Mouse (Mus musculus): Measurements from ENCODE around the gene AC129217.1.

AC129217.1 gene

GRCm38 (mm10) chr19:8829660-8830059 is at the start of gene AC129217.1:
AC129217.1 (plus strand) TSS chr19:8829773.
- no peak for DNase-seq (ENCODE audit: low spot score in 2 of 2)

DNA sequence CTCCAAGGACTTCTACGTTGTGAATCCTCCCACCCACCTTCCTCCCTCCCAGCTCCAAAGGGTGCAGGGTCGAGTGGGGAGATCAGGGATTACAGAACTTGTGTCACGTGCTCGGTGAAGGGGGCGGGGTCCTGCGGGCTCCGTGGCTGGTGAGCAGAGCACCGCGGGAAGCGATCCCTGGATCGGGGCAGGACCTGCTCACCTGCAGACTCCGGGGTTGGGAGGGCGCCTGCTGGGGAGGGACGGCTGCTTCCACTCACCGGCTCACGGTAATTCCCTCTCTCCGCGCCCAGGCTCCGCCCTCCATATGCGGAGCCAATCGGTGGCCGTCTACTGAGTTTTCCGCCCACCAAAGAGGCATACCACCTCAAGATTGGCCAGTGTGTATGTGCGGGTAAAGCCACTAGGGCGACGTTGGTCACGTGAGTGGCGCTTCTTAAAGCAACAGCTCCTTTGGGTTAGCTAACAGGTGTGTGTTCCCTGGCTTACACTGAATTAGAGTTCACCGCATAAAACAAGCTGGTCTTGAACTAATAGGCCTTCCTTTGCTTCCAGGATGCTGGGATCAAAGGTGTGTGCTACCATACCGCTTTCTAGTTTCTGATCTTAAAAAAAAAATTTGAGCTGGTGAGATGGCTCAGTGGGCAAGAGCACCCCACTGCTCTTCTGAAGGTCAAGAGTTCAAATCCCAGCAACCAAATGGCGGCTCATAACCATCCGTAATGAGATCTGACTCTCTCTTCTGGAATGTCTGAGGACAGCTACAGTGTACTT is 43.4 kb upstream of the AC129217.1 start, which contains the start of gene Taf6l:
TSS of gene Taf6l (minus strand) at position 410 of the 774 bp plus-strand sequence.
- DNase-seq (ENCODE audit: low spot score in 2 of 2), result peak; percentile 91 to 96

- DNase-seq (ENCODE audit: low spot score in 2 of 2), result no peak
Measured at GRCm38 (mm10) chr19:8788521-8788920, 41.1 kb upstream of the AC129217.1 start.

- peak in 1 of 2 experiments; percentile 52 for DNase-seq (ENCODE audit: low spot score in 2 of 2)
Measured at GRCm38 (mm10) chr19:8789171-8789570, 40.4 kb upstream of the AC129217.1 start.

GRCm38 (mm10) chr19:8790171-8790570 is 39.4 kb upstream of the AC129217.1 start:
- no peak for DNase-seq (ENCODE audit: low spot score in 2 of 2)

- peak; percentile 85 to 92 for DNase-seq (ENCODE audit: low spot score in 2 of 2)
Measured at GRCm38 (mm10) chr19:8798264-8798946, 31.2 kb upstream of the AC129217.1 start, which contains the start of gene Polr2g. Polr2g (minus strand) TSS chr19:8798577.

DNA sequence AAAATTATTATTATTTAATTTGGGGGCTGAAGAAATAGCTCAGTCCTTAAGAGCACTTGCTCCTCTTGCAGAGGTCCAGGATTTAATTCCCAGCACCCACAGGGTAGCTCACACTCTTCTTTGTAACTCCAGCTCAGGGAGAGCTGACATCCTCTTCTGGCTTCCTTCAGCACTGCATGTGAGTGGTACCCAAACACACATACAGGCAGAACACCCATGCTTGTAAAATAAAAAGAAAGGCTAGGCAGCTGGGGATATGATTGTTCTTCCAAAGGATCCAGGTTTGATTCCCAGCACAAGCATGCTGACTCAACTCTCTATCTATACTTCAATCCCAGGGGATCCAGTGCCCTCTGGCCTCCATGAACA is 30.6 kb upstream of the AC129217.1 start:
- no peak for DNase-seq (ENCODE audit: low spot score in 2 of 2)

GRCm38 (mm10) chr19:8802130-8802821 is 27.3 kb upstream of the AC129217.1 start, which contains the start of gene Zbtb3:
Zbtb3 (plus strand) TSS chr19:8802555.
- DNase-seq (ENCODE audit: low spot score in 2 of 2), result peak; percentile 97 to 98

GRCm38 (mm10) chr19:8803204-8803780 is 26.3 kb upstream of the AC129217.1 start:
- no peak for DNase-seq (ENCODE audit: low spot score in 2 of 2)

GRCm38 (mm10) chr19:8803879-8804660 is 25.5 kb upstream of the AC129217.1 start:
- DNase-seq (ENCODE audit: low spot score in 2 of 2), result no peak

- DNase-seq (ENCODE audit: low spot score in 2 of 2), result no peak
Measured at GRCm38 (mm10) chr19:8806810-8807209, 22.8 kb upstream of the AC129217.1 start.

- no peak for DNase-seq (ENCODE audit: low spot score in 2 of 2)
Measured at GRCm38 (mm10) chr19:8815812-8816211, 13.8 kb upstream of the AC129217.1 start.

DNA sequence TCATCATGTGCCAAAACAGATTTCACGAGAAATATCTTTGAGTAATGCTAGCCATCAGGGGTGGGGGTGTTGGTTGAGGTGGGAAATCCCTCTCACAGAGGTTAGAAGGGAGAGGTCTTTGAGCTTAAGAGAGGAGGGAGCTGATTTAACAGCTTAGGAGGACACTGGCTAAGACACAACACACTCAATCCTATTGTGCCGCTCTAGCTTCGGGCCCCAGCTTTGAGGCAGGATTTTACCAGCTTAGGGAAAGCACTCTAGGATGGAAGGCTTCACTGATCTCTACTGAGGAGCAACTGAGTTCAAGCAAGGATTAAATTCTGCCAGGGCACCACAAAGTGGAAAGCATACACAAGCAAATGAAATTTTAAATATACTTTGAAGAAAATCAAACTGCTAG is 12.6 kb upstream of the AC129217.1 start:
- DNase-seq (ENCODE audit: low spot score in 2 of 2), result no peak

DNA sequence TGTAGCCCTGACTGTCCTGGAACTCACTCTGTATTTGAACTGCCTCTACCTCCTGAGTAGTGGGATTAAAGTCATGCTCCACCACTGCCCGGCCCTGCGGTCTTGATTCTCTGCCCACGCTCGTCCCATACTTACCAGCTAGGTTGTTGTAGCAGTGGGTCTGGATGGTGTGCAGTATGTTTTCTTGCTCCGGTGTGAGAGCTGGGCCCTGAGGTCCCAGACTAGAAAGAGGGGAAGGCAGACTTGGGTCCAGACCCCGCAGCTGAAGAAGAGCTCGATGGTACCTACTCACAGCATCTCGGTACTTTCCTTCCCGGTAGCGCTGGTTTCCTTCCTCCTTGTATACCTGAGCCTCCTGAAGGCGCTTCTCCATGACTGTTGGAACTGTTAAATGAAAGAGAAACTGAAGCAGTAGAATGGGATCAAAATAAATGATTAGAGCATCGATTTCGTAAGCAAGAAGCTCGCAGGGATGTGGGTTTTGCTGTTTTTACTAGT is 11.2 kb upstream of the AC129217.1 start:
- no peak for DNase-seq (ENCODE audit: low spot score in 2 of 2)

DNA sequence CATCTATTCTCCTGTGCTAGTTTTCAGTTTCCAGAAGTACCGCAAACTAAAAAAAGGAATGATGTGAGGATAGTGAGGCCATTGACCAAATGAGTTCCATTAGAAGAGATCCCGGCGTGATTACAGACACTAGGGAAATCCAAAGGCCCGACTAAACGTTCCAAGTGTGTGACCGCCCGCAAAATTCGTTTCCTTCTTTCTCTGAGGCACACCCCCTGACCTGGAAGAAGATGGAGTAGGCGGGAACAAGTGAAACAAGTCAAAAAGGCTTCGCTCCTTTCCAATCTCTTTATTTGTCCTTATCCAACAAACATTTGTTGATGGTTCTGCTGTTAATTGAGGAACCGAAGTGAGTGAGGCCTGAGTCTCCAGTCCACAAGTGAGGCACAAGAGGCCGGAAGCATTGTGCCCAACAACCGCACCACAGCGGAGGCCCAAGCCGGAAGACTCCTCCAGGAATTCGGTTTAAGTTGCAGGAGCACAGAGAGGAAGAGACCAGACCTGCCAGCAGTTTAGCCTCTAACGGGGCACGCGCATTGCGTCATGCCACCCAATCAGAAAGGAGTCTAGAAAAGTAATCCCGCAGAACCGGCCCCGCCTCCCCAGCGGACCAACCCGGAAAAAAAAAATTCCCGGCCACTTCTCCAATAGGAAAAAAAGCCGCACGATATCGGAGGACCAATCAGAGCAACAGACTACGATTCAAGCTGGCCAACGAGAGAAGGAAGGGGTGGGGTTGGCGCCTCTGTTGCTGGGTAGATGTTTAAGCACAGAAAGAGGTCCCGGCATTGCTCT is 10.6 kb upstream of the AC129217.1 start, which contains the start of gene Ttc9c:
TSS of gene Ttc9c (minus strand) at position 533 of the 795 bp plus-strand sequence.
- DNase-seq (ENCODE audit: low spot score in 2 of 2), result peak; percentile 96 to 99

- peak; percentile 97 to 99 for DNase-seq (ENCODE audit: low spot score in 2 of 2)
Measured at GRCm38 (mm10) chr19:8819596-8820423, 9.8 kb upstream of the AC129217.1 start, which contains the start of gene Hnrnpul2. Hnrnpul2 (plus strand) TSS chr19:8820010.

GRCm38 (mm10) chr19:8820424-8820956 is 9.1 kb upstream of the AC129217.1 start:
- DNase-seq (ENCODE audit: low spot score in 2 of 2), result no peak

- no peak for DNase-seq (ENCODE audit: low spot score in 2 of 2)
Measured at GRCm38 (mm10) chr19:8821146-8821545, 8.4 kb upstream of the AC129217.1 start.

DNA sequence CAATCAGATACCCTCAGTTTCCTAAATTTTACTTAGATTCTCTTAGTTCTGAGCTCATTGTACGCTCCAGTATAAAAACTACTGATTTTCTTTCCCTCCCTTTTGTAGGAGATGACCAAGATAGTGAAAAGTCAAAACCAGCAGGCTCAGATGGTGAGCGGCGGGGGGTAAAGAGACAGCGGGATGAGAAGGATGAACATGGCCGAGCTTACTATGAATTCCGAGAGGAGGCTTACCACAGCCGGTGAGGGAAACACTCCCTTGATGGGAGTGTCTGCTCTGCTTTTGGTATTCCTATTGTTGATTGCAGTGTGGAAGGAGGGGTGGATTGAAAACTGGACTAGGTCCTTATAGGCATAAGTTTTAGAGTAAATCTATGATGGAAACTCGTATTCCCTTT is 6.9 kb upstream of the AC129217.1 start:
- no peak for DNase-seq (ENCODE audit: low spot score in 2 of 2)
